Mouse (Mus musculus) kidney, postnatal 4 days (tissue): ENCODE data around the gene Sympk.
A peak's percentile ranks its signal among the peaks of the same experiment; 100 is the strongest.

Source experiments
- DNase-seq, 2 experiments: peaks; one replicate each; pipeline ENCODE4 v3.0.0; 2021; ENCODE audit warnings: mixed read lengths in 2 of 2

The Sympk gene

GRCm38 (mm10) chr7:19024096-19024506, at the start of gene Sympk:
TSS of gene Sympk (plus strand) at chr7:19024377.
- peak; percentile 95 to 97 for DNase-seq

GRCm38 (mm10) chr7:18978381-18978780, 45.8 kb upstream of the Sympk start:
- no peak for DNase-seq

- DNase-seq = no peak
Measured at GRCm38 (mm10) chr7:18986503-18986902, 37.7 kb upstream of the Sympk start.

- no peak for DNase-seq
Measured at GRCm38 (mm10) chr7:18987100-18987499, 37.1 kb upstream of the Sympk start, which contains the start of gene Nanos2. TSS of gene Nanos2 (plus strand) at chr7:18987400.

- no peak for DNase-seq
Measured at GRCm38 (mm10) chr7:18987747-18988146, 36.4 kb upstream of the Sympk start.

- no peak for DNase-seq
Measured at GRCm38 (mm10) chr7:18988780-18989179, 35.4 kb upstream of the Sympk start.

GRCm38 (mm10) chr7:18989995-18990394, 34.2 kb upstream of the Sympk start:
- DNase-seq = peak in 1 of 2 experiments; percentile 37

- peak; percentile 99 to 100 for DNase-seq
Measured at GRCm38 (mm10) chr7:18990601-18991295, 33.4 kb upstream of the Sympk start, which contains the start of gene Mypop. TSS of gene Mypop (plus strand) at chr7:18991245.

- DNase-seq = peak; percentile 37 to 42
Measured at GRCm38 (mm10) chr7:18991660-18992293, 32.4 kb upstream of the Sympk start.

- DNase-seq = peak; percentile 43 to 51
Measured at GRCm38 (mm10) chr7:18992294-18992675, 31.9 kb upstream of the Sympk start.

GRCm38 (mm10) chr7:18993036-18993435, 31.1 kb upstream of the Sympk start:
- DNase-seq = no peak

GRCm38 (mm10) chr7:18998835-18999234, 25.3 kb upstream of the Sympk start:
- DNase-seq = no peak

GRCm38 (mm10) chr7:19000421-19000820, 23.8 kb upstream of the Sympk start:
- peak in 1 of 2 experiments; percentile 42 for DNase-seq

GRCm38 (mm10) chr7:19001066-19001806, 22.9 kb upstream of the Sympk start:
- DNase-seq = peak; percentile 83 to 90

GRCm38 (mm10) chr7:19001807-19002085, 22.4 kb upstream of the Sympk start:
- no peak for DNase-seq

- DNase-seq = no peak
Measured at GRCm38 (mm10) chr7:19002115-19002514, 22.1 kb upstream of the Sympk start.

- DNase-seq = peak; percentile 72 to 83
Measured at GRCm38 (mm10) chr7:19002848-19003498, 21.2 kb upstream of the Sympk start.

GRCm38 (mm10) chr7:19003902-19004630, 20.1 kb upstream of the Sympk start, which contains the start of gene Irf2bp1:
TSS of gene Irf2bp1 (plus strand) at chr7:19004044.
- DNase-seq = peak; percentile 94 to 96

GRCm38 (mm10) chr7:19004631-19005079, 19.5 kb upstream of the Sympk start:
- DNase-seq = peak in 1 of 2 experiments; percentile 58

- peak in 1 of 2 experiments; percentile 22 for DNase-seq
Measured at GRCm38 (mm10) chr7:19005417-19006121, 18.6 kb upstream of the Sympk start.

- DNase-seq = peak; percentile 88 to 93
Measured at GRCm38 (mm10) chr7:19006476-19006875, 17.7 kb upstream of the Sympk start.
